Mouse (Mus musculus): Measurements from ENCODE around the gene Rnf135. TPM values are rescaled to one million over a fixed set of nuclear protein-coding genes. Genes with fewer than 3 reads are reported as not detected.
"Not testable (repeated sequence)": the region's sequence is repeated elsewhere in the genome, so short reads cannot be mapped to it uniquely, and the experiment has no call there.

The Rnf135 gene
- polyA plus RNA-seq, 1 experiment: 0.03 TPM

GRCm38 (mm10) chr11:80208860-80209800 lies 25.5 kb downstream of the Rnf135 start, which contains the start of gene Rhot1:
TSS of gene Rhot1 (plus strand) at chr11:80209019.
- peak within 1 kb of the TSS; percentile 90 for H3K4me3 ChIP-seq (replicated peaks)
- H3K36me3 ChIP-seq (ENCODE audit: control insufficient read depth): peaks cover 10% of the 10 kb centered on the region

GRCm38 (mm10) chr11:80210321-80210720 lies 26.7 kb downstream of the Rnf135 start:
- Histone ChIP-seq H3K9me3 (ENCODE audit: control insufficient read depth, low read length) (no peaks in the 10 kb centered on the region), H3K27me3 (ENCODE audit: control insufficient read depth) (peaks cover 2% of the 10 kb centered on the region; the same call in 1 of the 2 replicates), H3K4me3 (replicated peaks) (peak overlapping the region; percentile 90), H3K4me1 (ENCODE audit: control insufficient read depth) (peaks cover 31% of the 10 kb centered on the region), H3K36me3 (ENCODE audit: control insufficient read depth) (peaks cover 19% of the 10 kb centered on the region)
- TF ChIP-seq GATA1 (IDR thresholded peaks at IDR 0.05; ENCODE audit: low read length) (no peak), TAL1 (IDR thresholded peaks at IDR 0.05; ENCODE audit: low read length) (no peak)

More at GRCm38 (mm10) chr11:80208860-80209800, 25.5 kb downstream of the Rnf135 start, which contains the start of gene Rhot1:
- TF ChIP-seq TAL1 (IDR thresholded peaks at IDR 0.05; ENCODE audit: low read length): no peak
- TF ChIP-seq GATA1 (IDR thresholded peaks at IDR 0.05; ENCODE audit: low read length): no peak
- Histone ChIP-seq H3K4me1 (ENCODE audit: control insufficient read depth) (peaks cover 31% of the 10 kb centered on the region), H3K9me3 (ENCODE audit: control insufficient read depth, low read length) (no peaks in the 10 kb centered on the region), H3K27me3 (ENCODE audit: control insufficient read depth) (peaks cover 2% of the 10 kb centered on the region; the same call in 1 of the 2 replicates)

- TF ChIP-seq TAL1 (IDR thresholded peaks at IDR 0.05; ENCODE audit: low read length) (no peak), GATA1 (IDR thresholded peaks at IDR 0.05; ENCODE audit: low read length) (no peak)
- no peak overlapping the region for H3K4me3 ChIP-seq (replicated peaks)
- H3K9me3 ChIP-seq (ENCODE audit: control insufficient read depth, low read length): no peaks in the 10 kb centered on the region
- H3K27me3 ChIP-seq (ENCODE audit: control insufficient read depth): peaks cover 2% of the 10 kb centered on the region; the same call in 1 of the 2 replicates
- peaks cover 31% of the 10 kb centered on the region for H3K4me1 ChIP-seq (ENCODE audit: control insufficient read depth)
- peaks cover 24% of the 10 kb centered on the region for H3K36me3 ChIP-seq (ENCODE audit: control insufficient read depth)
Measured at GRCm38 (mm10) chr11:80212282-80212681, 28.6 kb downstream of the Rnf135 start.

GRCm38 (mm10) chr11:80215291-80215690 lies 31.6 kb downstream of the Rnf135 start:
- no peaks in the 10 kb centered on the region for H3K27me3 ChIP-seq (ENCODE audit: control insufficient read depth)
- no peaks in the 10 kb centered on the region for H3K9me3 ChIP-seq (ENCODE audit: control insufficient read depth, low read length)
- no peak overlapping the region for H3K4me3 ChIP-seq (replicated peaks)
- no peak for TF ChIP-seq TAL1 (IDR thresholded peaks at IDR 0.05; ENCODE audit: low read length)
- peaks cover 17% of the 10 kb centered on the region for H3K4me1 ChIP-seq (ENCODE audit: control insufficient read depth)
- H3K36me3 ChIP-seq (ENCODE audit: control insufficient read depth): peaks cover 25% of the 10 kb centered on the region

GRCm38 (mm10) chr11:80218657-80219293 lies 35.1 kb downstream of the Rnf135 start:
- H3K9me3 ChIP-seq (ENCODE audit: control insufficient read depth, low read length): no peaks in the 10 kb centered on the region
- H3K27me3 ChIP-seq (ENCODE audit: control insufficient read depth): no peaks in the 10 kb centered on the region
- H3K4me3 ChIP-seq (replicated peaks): no peak overlapping the region
- H3K4me1 ChIP-seq (ENCODE audit: control insufficient read depth): peaks cover 1% of the 10 kb centered on the region; the same call in 1 of the 2 replicates
- H3K36me3 ChIP-seq (ENCODE audit: control insufficient read depth): peaks cover 38% of the 10 kb centered on the region
- no peak for TF ChIP-seq GATA1 (IDR thresholded peaks at IDR 0.05; ENCODE audit: low read length)
- TF ChIP-seq TAL1 (IDR thresholded peaks at IDR 0.05; ENCODE audit: low read length): no peak

GRCm38 (mm10) chr11:80230066-80230465 lies 46.4 kb downstream of the Rnf135 start:
- not testable (repeated sequence) for H3K4me1 ChIP-seq (ENCODE audit: control insufficient read depth); H3K27me3 ChIP-seq (ENCODE audit: control insufficient read depth); H3K9me3 ChIP-seq (ENCODE audit: control insufficient read depth, low read length); H3K4me3 ChIP-seq (replicated peaks)
- peaks cover 51% of the 10 kb centered on the region for H3K36me3 ChIP-seq (ENCODE audit: control insufficient read depth)

- Histone ChIP-seq H3K4me3 (replicated peaks) (no peak overlapping the region), H3K4me1 (ENCODE audit: control insufficient read depth) (no peaks in the 10 kb centered on the region), H3K9me3 (ENCODE audit: control insufficient read depth, low read length) (no peaks in the 10 kb centered on the region), H3K27me3 (ENCODE audit: control insufficient read depth) (no peaks in the 10 kb centered on the region), H3K36me3 (ENCODE audit: control insufficient read depth) (peaks cover 41% of the 10 kb centered on the region)
- TF ChIP-seq GATA1 (IDR thresholded peaks at IDR 0.05; ENCODE audit: low read length) (no peak), TAL1 (IDR thresholded peaks at IDR 0.05; ENCODE audit: low read length) (no peak)
Measured at GRCm38 (mm10) chr11:80237278-80237677, 53.6 kb downstream of the Rnf135 start.

GRCm38 (mm10) chr11:80238306-80238705 lies 54.7 kb downstream of the Rnf135 start:
- Histone ChIP-seq H3K27me3 (ENCODE audit: control insufficient read depth) (no peaks in the 10 kb centered on the region), H3K4me3 (replicated peaks) (no peak overlapping the region), H3K36me3 (ENCODE audit: control insufficient read depth) (peaks cover 44% of the 10 kb centered on the region), H3K4me1 (ENCODE audit: control insufficient read depth) (no peaks in the 10 kb centered on the region), H3K9me3 (ENCODE audit: control insufficient read depth, low read length) (no peaks in the 10 kb centered on the region)
- TF ChIP-seq GATA1 (IDR thresholded peaks at IDR 0.05; ENCODE audit: low read length): no peak
- no peak for TF ChIP-seq TAL1 (IDR thresholded peaks at IDR 0.05; ENCODE audit: low read length)

- H3K9me3 ChIP-seq (ENCODE audit: control insufficient read depth, low read length): no peaks in the 10 kb centered on the region
- no peak overlapping the region for H3K4me3 ChIP-seq (replicated peaks)
- no peaks in the 10 kb centered on the region for H3K27me3 ChIP-seq (ENCODE audit: control insufficient read depth)
- H3K4me1 ChIP-seq (ENCODE audit: control insufficient read depth): no peaks in the 10 kb centered on the region
- TF ChIP-seq GATA1 (IDR thresholded peaks at IDR 0.05; ENCODE audit: low read length): no peak
- no peak for TF ChIP-seq TAL1 (IDR thresholded peaks at IDR 0.05; ENCODE audit: low read length)
- peaks cover 70% of the 10 kb centered on the region for H3K36me3 ChIP-seq (ENCODE audit: control insufficient read depth)
Measured at GRCm38 (mm10) chr11:80247026-80247425, 63.4 kb downstream of the Rnf135 start.
